Mouse (Mus musculus) inflammation-experienced regulatory T-cells, adult 6 months (primary cell): Measurements from ENCODE around the gene Adcy6. TPM values are rescaled to one million over a fixed set of nuclear protein-coding genes. Genes with fewer than 3 reads are reported as not detected.
"Not testable (repeated sequence)": the region's sequence is repeated elsewhere in the genome, so short reads cannot be mapped to it uniquely, and the experiment has no call there.

Source experiments
- ATAC-seq: one replicate; pipeline ENCODE4 v1.8.0; 2017
- polyA plus RNA-seq, 3 experiments: library from polyadenylated mRNA; unstranded; fragments of 100-300 nt; shearing (Covaris generic); gene quantifications; one replicate each; pipeline ENCODE4 v1.2.1; 2017

Adcy6 gene
- polyA plus RNA-seq, 3 experiments from 2014 or later, result 0.28 to 0.44 TPM; not detected in 1

DNA sequence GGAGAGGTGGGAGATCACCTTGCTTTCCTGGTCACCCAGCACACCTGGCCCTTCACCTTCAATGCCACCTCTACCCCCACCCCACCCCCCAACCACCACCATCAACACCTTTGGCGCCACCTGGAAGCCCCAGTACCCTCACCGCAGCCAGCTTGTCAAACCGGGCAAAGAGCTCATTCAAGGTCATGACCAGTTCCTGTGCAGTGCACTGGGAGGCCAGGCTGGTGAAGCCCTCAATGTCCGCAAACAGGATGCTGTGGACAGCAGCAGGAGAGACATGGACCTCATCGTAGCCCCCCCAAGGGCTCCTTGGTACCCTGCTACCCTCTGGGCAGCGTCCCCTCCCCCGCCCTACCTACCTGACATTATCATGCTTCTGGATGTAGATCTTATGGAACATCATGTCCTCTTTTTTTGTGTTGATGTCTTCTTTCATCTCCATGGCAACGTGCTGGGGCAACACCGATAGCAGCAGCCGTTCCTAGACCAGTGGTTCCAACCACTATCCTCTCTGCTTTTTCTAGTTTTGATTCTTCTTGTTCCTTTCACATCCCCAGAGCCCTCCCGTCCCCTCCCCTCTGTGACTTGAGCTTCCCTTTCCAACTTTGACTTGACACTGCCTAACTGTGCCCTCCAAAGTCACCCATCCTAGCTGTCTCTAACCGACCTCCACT, 9.7 kb downstream of the Adcy6 start:
- ATAC-seq, result no peak

DNA sequence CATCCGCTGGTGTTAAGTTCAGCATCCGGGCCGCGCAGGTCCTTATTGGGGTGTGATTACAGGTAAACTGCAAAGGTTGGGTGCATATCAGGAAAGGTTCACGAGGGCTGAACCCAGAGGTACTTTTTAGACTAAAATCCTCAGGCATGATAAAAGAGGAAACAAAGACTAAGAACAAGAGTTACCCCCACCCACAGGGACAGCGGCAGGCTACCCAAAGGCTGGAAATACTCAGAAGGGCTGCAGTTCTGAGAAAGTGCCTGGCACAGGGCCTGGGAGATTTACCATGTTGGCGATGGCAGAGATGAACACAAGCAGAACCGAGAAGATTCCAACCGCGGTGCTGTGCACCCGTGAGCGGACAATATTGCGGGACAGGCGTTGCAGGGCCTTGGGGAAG, 13.3 kb downstream of the Adcy6 start:
- ATAC-seq, result no peak

DNA sequence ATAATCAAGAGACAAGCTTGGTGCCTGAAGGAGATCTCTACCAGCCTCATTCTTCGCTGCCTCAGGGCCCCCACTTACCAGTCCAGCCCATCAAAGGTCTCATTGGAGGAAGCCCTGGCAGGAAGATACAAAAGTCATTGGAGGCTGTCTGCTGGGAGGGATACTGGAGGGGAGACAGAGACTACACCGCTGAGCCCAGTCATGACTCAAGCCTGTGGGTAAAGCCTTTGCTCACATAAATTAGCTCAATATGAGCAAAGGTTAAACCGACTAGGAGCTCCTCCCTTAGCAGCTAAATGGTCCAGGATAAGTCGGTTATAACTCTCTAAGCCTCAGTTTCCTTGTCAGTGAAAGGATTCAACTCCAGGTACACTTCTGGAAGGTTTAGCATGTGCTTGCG, 14.8 kb downstream of the Adcy6 start:
- no peak for ATAC-seq

GRCm38 (mm10) chr15:98594193-98594592, 15.7 kb downstream of the Adcy6 start:
- no peak for ATAC-seq

GRCm38 (mm10) chr15:98591396-98591795, 18.5 kb downstream of the Adcy6 start:
- ATAC-seq, result no peak

DNA sequence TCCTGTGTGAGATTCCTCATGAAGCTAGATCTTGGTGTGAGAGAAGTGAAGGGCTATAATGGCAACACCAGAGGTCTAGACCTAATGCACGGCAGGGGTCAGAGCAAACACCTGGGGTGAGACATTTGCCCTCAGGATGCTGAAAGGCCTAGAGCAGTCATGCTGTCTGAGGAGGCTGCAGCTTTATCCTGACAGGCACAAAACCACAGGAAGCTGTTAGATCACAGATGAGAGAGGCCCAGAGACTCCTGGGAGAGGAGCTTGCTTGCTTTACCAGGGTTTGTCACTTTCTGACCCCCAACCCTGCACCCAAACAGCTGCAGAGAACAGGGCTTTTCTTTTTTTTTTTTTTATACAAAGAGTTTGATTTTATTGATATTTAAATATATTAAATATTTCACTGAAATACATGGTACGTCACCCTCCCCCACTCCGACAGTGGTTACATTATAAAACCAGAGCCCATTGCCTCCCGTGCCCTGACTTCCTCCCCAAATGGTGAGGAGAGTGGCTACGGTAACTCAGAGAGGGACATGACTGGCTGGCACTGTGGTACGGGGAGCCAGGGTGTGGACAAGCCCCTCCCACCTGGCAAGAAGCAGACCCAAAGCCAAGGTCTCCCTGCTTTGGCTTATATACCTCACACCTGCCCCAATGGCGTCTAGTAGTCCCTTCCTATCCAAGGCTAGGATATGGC, 20.1 kb downstream of the Adcy6 start:
- ATAC-seq, result no peak

- no peak for ATAC-seq
Observed at GRCm38 (mm10) chr15:98587751-98588150, 22.1 kb downstream of the Adcy6 start.

GRCm38 (mm10) chr15:98586141-98586540, 23.7 kb downstream of the Adcy6 start:
- not testable (repeated sequence) for ATAC-seq

- no peak for ATAC-seq
Observed at GRCm38 (mm10) chr15:98585421-98585820, 24.5 kb downstream of the Adcy6 start.

- ATAC-seq, result no peak
Observed at GRCm38 (mm10) chr15:98582996-98583395, 26.9 kb downstream of the Adcy6 start.

DNA sequence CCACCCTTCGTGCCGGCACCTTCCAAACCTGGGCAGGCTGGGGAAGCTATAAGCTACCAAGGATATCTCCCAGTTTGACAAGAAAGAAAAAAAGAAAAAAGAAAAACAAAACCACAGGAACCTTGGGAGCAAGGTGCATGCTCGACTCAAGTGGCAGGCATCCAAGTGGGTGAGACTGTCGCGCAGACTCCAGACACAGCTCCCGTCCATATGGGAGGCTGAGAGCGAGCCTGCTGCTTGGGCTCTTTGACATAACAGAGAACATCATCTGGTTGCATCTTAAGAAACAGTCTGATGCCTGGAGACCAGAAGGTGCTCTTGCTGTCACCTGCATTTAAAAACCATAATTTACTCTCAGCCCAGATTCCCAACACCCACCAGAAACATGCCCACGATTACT, 27.5 kb downstream of the Adcy6 start:
- ATAC-seq, result no peak

DNA sequence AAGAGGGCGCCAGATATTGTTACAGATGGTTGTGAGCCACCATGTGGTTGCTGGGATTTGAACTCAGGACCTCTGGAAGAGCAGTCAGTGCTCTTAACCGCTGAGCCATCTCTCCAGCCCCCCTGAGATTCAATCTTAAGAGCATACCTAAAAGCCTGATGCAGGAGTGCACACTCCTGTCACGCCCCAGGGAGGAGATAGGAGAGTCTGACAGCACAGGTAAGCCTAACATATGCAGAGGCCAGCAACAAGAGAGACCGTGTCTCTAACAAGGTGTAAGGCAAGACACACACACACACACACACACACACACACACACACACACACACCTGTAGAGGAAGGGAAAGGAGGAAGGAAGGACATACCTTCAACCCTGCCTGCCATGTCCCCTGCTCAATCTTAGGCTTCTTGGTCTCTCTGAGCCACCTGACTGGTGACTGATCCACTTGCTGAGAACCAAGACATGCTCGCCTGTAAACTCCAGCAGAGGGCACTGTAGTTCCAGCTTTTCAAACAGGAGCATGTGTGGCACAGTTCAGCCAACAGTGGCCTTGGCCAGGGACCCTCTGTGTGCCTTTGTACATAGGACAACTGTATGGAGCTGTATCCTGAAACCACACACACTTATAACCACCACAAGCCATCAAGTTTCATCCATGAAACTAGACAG, 29.9 kb downstream of the Adcy6 start:
- no peak for ATAC-seq

GRCm38 (mm10) chr15:98579310-98579709, 30.6 kb downstream of the Adcy6 start:
- no peak for ATAC-seq

DNA sequence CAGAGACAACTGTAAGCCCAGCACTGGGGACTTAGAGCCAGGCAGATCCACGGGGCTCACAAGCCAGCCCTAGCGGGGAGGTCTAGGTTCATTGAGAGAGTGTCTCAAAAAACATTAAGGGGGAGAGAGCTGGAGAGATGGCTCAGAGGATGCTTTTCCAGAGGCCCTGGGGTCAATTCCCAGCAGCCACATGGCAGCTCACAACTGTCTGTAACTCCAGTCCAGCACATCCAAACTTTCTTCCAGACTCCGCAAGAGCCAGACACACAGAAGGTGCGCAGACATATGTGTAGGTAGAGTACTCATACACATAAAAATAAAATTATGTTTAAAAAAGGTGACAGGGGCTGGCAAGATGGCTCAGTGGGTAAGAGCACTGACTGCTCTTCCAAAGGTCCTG, 36.6 kb downstream of the Adcy6 start:
- ATAC-seq, result no peak

DNA sequence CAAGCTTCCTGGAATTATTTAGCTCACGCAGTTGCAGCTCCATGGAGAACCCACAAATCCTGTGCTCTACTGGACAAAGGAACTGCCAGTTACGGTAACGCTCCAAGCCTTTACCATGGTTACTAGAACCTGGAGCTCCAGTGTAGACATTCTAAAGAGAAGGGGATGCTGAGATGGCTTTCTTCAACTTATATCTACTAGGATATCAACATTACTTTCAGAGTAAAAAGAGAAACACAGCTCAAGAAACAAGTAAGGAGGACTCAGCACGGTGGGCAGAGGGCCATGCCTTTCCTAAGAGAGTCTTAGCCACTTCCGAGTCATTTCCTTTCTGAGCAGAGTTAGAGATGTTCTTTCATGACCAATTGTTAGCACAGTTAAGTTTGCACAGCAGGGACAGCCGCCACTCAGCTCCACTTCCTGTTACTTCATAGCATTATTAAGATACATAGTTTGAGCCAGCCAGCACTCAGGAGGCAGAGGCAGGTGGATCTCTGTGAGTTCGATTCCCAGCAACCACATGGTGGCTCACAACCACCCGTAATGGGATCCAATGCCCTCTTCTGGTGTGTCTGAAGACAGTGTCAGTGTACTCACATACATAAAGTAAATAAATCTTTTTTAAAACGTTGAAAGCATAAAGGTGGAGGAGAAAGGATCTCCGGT, 38.9 kb downstream of the Adcy6 start, which contains the start of the genes Ccnt1 and 4930415O20Rik:
TSS of gene Ccnt1 (minus strand) at position 51 of the 666 bp plus-strand sequence.
TSS of gene 4930415O20Rik (plus strand) at position 132 of the 666 bp plus-strand sequence.
- no peak for ATAC-seq

DNA sequence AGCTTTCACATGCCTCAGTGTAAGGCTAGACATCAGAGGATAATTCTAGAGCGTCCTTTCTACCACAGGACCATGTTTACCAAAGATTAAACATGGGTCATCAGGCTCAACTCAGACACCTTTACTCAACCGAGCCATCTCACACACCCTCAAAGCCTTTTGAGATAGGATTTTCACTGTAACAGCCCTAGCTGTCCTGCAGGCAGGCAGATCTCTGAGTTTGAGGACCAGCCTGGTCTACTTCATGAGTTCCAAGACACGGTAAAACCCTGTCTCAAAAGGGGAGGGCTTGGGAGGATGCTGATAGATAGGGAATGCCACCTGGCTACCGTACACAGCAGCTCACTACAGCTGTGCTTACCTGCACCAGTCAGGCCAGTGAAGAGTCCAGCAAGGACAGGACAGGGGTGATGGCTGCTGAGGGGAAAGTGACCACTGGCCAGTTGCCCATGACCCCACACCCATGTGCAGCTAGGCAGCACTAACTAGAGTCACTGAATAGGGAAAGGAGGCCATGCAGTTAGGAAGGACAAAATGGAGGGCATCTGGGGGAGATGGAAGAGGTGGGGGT, 40.0 kb downstream of the Adcy6 start:
- ATAC-seq, result no peak

DNA sequence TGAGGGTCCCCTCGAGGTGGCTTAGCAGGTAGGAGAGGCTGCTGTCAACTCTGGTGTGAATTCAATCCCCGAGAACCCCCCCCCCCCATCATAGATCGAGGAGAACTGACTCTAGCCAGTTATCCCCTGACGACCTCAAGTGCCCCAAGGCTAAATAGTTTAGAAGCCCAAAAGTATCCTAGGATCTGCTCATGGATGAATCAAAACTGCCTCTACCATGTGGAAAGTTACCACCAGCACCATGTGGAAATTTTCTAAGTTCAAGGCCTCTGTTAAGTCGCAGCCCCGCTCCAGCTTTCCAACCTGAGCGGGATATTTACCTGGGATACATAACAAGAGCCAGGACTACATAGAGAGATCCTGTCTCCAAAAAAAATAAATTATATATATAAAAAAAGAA, 40.7 kb downstream of the Adcy6 start:
- no peak for ATAC-seq

DNA sequence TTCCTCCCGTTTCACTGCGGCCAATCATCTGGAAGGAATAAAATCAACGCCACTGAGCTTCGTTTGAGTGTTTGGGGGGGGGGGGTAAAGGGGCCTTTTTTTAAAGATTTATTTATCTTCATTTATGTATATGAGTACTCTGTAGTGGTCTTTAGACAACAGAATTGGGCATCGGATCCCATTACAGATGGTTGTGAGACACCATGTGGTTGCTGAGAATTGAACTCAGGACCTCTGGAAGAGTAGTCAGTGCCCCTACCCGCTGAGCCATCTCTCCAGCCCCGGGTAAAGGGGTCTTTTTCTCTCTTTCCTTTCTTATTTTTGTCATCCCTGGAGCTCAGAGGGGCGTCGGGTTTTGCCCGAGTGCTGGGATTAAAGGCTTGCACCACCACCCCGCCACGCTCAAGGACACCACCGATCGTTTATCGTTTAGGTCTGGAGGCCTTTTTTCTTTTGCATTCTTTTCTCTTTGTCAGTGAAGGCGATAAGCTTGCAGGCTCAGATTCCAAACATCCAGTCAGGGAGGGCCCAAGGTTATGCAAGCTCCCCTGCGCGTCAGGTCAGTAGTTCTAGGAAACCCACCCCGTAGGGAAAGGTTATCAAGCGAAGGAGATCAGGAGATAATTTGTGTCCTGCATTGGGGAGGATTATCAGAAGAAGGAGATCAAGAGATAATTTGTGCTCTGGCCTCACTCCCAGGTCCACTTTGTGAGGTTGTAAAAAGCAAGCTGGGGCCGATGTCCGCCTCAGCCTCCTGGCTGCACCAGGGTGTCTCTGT, 41.4 kb downstream of the Adcy6 start:
- no peak for ATAC-seq

GRCm38 (mm10) chr15:98567278-98568134, 42.4 kb downstream of the Adcy6 start:
- ATAC-seq, result peak; percentile 94

- ATAC-seq, result no peak
Observed at GRCm38 (mm10) chr15:98566973-98567277, 43.0 kb downstream of the Adcy6 start.

DNA sequence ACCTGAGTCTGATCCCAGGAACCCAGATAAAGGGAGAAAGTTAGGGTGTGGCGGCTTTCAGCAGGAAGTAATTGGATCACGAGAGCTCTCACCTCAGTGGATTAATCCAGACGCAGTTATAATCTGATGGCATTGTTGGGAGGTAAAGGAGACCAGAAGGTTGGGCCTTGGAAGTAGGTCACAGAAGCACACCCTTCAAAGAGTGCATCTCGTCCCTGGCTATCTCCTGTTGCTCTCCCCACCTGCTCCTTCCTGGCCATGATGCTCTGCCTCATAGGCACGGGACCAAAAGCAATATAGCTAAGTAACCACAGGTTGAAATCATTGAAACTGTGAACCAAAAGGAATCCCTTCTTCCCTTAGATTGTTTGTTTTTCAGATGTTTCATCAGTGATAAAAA, 52.7 kb downstream of the Adcy6 start:
- no peak for ATAC-seq
